Mouse (Mus musculus): ENCODE results near the gene Polr3k.
A peak's percentile ranks its signal among the peaks of the same experiment; 100 is the strongest.

Polr3k gene

DNA sequence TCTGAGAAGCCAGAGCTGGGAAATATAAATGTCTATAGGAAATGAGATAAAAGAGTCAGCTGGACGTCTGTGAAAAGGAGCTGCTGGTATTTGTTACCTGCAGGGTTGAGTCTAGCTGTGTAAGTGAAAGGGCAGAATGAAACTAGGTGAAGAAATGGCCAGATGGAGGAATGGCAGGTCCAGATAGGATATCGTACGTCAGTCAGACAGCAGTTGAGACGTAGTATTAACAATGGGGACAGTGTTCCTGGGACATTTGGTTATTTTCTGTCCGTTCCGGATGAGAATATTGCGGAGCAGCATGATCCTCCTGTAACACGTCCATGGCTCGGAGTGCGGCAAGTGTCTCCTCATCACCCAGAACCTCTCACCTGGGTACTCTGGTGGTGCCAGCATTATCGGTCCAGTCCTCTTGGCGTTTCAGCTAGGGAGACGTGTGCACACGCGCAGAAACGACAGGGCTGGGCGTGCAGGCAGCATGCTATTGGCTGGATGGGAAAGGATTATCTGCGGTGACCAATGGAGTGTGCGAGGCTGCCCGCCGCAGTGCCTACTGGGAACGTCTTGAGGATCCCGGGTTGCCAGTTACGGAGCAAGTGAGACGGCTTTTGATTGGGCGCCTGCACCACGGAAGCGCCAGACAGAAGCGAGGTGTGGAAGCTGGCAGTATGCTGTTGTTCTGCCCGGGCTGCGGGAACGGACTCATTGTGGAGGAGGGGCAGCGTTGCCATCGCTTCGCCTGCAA is at the start of gene Polr3k:
Gene Polr3k (plus strand): TSS at position 547 of the 745 bp plus-strand sequence.
- DNase-seq (ENCODE audit: low spot score), result peak; percentile 78

DNA sequence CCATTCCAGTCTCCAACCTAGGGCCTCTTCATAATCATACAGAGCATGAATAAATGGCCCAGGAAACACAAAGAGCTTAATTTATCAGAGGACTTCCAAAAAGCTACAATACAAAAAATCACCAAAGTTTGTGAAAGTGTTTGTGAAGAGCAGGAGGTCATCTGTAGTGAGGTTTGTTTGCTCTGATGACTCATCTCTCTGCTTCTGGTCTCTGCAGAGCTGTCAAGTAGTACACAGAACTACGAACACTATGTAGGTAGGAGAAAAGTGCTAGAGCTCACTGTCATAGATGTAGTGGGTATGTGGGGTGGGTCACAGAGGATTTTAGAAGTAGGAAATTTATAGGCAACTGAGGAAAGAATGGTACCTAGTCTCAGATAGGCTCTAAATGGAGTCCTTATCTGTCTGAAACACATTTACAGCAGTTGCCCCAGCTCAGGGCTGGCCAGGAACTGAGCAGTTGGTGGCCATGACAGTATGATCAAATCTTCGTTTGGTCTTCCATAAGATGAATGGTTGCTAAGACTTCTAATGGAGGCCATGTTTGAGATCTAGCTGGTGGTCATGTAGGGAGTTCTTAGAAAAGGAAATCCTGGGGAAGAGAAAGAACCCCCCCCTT is 35.0 kb upstream of the Polr3k start:
- no peak for DNase-seq (ENCODE audit: low spot score)

DNA sequence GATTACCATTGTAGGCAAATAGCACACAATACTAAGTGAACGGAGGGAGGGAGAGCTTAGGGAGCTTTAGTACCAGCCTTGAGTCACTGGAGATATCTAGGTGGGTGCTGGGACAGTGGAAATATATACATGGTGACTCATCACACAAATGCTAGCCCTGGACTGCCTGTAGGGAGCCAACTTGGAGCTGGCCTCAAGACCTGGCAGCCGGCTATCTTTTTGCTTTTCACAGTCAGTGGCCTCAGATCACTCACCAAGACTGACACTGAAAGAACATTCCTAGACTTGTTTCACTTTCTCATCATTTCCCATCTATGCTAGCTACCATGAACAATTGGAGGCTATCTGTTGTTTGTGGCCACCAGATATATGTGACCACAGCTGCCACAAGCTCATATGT is 31.4 kb upstream of the Polr3k start:
- DNase-seq (ENCODE audit: low spot score), result no peak

DNA sequence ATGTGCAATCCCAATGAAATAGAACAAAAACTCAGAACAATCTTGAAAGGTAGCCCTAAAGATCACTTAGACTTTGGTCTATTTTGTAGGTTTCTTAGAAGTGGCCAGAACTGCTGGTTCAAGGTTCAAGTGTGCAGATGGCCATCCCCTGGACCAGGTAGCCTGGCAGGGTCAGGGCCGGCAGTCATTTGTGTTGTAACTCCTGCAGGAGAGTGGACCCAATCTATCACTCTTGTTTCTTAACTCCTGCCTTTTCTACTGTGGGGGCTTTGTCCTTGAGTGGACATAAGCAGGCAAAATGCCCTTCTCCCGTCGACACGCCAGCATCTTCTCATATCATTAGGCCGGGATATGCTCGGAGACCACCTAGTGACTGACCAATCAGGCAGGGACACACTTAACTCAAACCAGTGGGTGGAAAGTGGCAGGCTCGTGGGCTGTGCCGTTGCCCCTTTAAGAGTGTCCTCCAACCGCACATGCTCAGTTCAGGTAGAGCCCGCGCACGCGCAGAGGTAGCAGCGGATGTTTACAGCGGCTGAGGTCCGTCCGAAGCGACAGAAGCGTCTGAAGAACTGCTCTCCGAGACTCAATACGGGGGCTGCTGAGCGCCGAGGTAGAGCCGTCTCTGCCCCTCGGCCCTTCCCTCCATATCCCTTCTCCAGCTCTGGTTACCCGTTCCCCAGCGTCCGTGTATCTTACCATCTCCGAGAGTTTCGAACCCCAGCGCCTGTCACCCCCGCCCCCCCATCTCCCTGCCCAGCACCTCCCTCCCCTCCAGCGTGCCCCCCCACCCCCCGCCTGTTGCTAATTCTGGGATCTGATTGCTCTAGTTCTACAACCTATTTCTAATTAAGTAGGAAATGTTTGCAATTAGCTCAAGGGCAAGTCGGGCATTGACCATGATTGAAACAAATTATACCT is 26.5 kb upstream of the Polr3k start, which contains the start of gene Pcmtd2:
Gene Pcmtd2 (plus strand): TSS at position 483 of the 921 bp plus-strand sequence.
- peak; percentile 91 for DNase-seq (ENCODE audit: low spot score)

DNA sequence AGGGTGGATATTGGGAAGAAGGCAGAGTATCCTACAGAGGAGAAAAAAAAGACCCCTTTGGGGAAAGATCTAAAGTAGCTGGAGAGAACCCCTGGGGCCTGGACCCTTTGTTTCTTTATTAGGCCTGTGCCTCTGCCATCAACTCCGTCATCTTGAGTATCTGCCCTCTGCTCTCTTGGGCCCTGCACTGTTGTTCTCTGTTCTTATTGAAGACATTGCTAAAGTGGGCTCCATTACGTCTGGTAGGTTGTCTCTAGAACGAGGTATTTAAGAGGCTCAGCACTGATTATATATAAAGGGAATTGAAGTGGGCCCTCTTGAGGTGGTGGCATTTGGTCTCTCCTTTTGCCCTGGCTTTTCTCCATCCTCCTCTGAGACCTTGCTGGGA is 25.9 kb upstream of the Polr3k start:
- no peak for DNase-seq (ENCODE audit: low spot score)

DNA sequence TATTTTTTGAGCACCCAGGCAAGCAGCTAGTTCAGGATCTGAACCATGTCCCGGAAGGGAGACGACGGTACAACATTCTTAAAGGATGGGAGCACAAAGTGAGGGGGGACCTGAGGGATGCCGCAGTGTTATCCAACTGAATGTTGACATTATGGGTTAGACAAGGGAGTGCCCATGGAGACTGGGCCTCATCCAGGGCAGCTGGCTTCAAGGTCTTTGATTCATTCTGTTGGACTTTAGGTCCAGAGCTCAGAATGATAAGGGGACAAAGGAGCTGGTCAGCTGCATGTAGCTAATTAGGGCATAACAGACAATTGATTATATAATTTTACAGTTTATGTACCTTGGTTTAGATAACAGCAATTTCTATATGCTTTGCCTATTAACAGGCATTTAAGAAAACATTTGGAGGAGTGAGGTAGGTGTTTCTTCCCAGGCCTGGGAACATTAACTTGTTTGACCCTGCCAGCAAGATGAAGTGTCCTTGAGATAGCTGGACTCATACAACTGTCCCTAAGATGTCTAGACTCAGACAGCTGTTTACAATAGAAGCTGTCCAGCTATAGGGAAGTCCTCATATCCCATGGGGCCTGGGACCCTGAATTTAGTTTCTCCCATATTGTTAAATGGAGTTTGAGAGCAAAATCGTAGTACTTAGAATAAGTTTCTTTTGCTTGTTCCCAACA is 18.3 kb upstream of the Polr3k start:
- no peak for DNase-seq (ENCODE audit: low spot score)

DNA sequence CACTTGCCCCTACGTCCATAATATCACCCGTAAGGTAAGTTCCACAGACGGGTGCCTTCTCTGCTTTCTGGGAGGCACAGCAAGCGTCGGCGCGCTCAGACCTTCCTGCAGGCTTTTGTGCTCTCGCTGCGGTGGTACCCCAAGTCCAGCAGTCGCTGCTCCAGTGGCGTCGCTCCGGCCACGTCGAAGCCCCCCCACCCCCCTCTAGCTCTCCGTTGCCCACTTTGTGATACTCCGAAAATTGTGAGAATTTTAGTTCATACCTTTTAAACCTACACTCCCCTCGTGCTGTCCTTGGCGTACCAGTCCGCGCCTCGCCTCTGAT is 361 bp downstream of the Polr3k start:
- no peak for DNase-seq (ENCODE audit: low spot score)

DNA sequence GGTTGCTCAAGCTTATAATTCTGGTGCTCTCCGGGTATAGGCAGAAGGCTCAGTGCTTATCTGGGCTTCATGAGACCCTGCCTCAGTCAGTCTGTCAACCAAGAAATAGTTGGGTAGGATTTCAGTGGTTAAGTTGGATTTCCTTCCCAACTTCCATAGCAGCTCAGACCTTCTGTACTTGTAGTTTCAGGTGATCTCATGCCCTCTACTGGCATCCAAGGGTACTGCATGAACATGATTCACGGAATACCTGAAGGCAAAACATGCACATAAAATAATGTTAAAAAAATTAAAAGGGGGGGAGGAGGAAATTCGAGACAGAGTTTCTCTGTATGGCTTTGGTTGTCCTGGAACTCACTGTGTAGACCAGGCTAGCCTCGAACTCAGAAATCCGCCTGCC is 2.8 kb downstream of the Polr3k start:
- peak; percentile 64 for DNase-seq (ENCODE audit: low spot score)

DNA sequence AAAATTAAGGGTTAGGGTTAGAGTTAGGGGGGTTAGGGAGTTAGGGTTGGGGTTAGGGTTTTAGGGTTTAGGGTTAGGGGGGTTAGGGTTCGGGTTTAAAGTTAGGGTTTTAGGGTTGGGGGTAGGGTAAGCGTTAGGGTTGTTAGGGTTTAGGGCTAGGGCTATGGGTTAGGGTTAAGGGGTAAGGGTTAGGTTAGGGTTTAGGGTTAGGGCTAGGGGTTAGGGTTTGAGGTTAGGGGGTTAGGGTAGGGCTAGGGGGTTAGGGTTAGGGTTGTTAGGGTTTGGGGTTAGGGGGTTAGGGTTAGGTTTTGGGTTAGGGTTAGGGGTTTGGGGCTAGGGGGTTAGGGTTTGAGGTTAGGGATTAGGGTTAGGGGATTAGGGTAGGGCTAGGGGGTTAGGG is 6.9 kb downstream of the Polr3k start:
- no peak for DNase-seq (ENCODE audit: low spot score)

DNA sequence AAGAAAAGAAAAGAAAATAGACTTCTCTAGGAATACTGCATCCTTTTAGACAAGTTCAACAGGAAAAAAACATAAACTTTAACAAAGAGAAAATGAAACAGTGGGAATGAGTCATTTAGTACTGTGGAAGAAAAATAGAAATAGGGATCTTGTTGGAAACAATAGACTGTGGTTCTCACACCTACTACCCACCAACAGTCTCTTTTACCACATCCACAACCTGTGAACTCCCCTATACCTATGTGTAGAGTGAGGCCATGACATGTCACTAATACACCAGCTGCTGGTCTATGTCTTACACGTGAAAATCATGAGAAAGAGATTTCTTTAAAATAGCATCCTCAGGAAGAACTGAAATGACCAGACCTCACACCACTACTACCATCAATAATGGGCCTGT is 14.8 kb downstream of the Polr3k start:
- no peak for DNase-seq (ENCODE audit: low spot score)

DNA sequence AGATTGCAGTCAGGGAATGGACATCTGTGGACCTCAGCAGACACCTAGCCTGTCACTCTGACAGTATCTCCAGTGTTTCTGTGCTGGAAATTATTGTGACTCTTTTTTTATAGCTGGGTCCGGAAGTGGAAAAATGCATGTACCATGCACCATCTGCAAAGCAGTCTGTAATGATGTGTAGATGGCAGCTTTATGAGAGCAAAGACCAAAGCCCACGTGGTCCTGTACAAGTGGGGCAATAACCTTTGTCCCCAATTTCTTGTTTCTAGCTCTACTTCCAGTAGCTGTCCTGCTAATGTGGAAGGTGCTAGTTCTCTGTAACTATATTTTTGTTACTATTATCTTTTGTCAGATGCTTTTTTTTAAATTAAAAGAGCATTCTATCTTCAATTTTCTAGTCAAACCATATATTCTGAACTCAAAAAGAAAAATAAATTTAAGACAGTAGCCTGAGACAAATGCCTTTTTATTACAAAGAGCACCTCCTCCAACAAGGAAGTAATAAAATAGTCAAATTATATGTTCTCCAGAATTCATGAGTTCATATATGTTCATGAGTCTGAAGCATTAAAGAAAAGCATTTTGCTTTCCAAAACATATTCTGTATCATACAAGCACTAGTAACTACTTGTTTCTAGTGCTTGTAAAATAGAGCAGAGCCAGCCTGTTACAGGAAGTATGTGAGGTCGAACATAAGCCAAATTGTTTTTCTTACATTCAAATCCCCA is 19.0 kb downstream of the Polr3k start:
- DNase-seq (ENCODE audit: low spot score), result no peak

DNA sequence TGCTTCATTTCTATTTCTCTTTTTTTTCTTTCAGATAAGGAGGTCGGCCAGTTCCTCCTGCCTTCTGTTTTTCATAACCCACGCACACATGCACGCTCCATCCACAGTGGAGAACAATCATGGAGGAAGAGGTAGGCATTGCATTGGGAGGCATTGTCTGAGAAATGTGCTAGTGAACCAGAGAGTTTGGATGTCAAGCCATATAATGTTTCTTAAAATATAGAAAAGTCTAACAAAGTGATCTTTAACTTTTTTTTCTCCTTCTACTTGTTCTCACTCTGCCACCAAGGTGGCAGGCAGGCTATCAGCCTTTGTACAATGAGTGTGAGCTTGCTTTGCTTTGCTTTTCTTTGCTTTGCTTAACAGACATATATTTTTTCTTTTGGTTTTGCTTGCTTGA is 53.7 kb downstream of the Polr3k start:
- DNase-seq (ENCODE audit: low spot score), result no peak

DNA sequence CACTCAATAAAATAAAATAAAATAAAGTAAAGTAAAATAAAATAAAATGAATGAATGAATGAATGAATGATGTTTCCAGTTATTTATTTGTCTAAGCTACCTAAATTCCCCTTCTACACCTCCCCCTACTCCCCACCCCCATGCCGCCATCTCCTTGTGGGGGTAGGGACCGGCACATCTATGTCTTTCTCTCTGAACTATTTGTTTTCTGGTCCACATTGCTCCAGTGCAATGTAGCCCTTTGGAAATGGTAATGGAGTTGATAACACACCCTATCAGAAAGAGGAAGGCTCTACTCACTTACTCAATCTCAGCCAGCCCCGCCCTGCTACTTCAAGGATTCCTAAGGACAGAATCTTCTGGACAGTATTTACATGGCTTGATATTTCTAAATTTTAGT is 54.4 kb downstream of the Polr3k start:
- peak; percentile 46 for DNase-seq (ENCODE audit: low spot score)
